Mouse (Mus musculus) urinary bladder, postnatal 25 days (tissue): ENCODE measurements at regions not wholly inside any gene's neighbourhood (a gene's known extent, or its start where the extent isn't known, plus 50 kb on each side); places are given as distances from the start of the nearest gene placed in this dataset.

Experiments used
- DNase-seq: peaks from one replicate; pipeline ENCODE4 v3.0.0; 2022; ENCODE audit warnings: low spot score

DNA sequence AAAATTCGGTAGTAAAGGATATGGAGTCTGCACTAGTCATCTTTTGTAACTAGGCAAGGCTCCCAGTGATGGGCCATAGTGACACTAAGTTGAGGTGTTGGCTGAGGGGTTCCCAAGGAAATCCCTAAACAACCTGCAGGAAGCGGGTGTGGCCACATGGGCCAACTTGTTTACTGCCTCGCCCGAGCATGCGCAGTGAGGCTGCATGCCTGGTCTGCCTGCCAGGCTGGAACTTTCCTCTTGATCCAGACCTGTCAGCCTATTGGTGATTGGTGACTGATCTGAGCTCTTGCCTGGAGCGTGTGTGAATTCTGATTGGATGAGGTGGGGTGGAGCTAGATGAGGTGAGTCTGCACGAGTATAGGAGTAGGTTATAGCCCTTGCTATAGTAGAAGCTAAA, 103.1 kb upstream of the Zwint start:
- DNase-seq = no peak

GRCm38 (mm10) chr10:72573991-72574652, 80.5 kb upstream of the Zwint start:
- DNase-seq = no peak

GRCm38 (mm10) chr10:72577713-72578112, 76.9 kb upstream of the Zwint start:
- DNase-seq = no peak

DNA sequence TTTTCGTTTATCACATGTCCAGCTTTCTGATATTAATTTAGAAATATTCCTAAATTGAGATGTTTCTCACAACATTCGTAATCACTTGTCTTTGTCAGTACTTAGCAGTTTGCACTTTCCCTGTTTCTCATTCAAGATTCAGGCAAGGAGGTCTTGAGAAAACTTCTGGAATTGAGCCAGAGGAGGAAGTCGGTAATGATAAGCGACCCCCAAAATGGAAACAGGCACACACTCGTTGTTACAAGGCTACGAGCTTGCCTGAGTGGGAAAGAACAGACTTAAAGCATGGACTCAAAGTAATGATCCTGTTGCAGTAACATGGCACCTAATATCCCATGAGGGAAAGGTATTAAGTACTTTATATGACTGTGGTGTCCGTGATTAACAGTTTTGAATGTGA, 76.1 kb upstream of the Zwint start:
- DNase-seq = no peak

DNA sequence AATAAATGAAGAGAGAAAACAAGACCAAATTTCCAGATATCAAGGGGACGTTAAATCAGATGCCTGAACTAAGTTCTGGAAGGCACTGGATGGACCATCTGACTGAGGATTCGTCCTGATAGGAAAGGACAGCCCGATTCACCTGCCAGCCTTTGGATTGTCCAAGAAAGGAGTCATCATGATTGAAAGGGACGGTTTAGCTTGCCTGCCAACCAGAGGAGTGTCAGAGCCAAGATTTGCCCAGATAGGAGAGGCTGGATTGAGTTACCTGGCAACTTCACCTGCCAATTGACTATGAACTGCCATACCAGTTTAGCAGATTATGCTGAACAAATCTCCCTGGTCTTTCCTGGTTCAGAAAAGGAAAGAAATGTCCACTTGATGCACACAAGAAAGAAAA, 73.3 kb upstream of the Zwint start:
- no peak for DNase-seq

DNA sequence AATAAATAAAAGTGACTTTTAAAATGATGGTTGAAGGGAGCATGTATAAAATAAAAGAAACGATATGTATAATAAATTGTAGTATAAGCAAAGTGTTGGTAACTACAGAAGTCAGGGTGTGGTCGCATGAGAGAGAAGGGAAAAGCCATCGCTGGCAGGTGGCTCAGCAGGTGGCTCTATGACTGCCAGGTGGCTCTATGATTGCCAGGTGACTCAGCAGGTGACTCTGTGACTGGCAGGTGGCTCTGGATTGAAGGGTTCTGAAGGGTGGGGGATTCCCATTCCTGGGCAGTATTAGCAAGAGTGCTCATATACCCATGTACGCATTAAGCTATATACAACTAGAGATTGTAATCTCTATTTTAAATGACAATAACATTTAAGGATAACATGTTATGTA, 66.1 kb upstream of the Zwint start:
- no peak for DNase-seq

- DNase-seq = no peak
Measured at GRCm38 (mm10) chr10:72593049-72593448, 61.6 kb upstream of the Zwint start.
